9 mouse cellular contexts compared by ENCODE assay signal in genomic region chr16:15194926-15195711, GRCm38 (mm10).
DNase-seq lines count a peak whose midpoint lies in the region; TF ChIP-seq lines count a peak whose summit lies in the region.
"Had no signal": no experiment of that assay in that cellular context is flagged by ENCODE, and none has a peak within 500 bp of the region (broad histone marks: within the 10 kb centered on the region; RNA-seq: fewer than 3 reads in every experiment).

No protein-coding gene starts in this region.

- 0 out of 2 replicates have a peak overlapping the region, but pooled peaks have one; percentile 9 for H3K27ac ChIP-seq in spleen, adult 2 months (ENCODE audit: insufficient read depth, low read length)
- peak overlapping the region; percentile 85 for H3K27ac ChIP-seq in gastrocnemius, adult 2 months
- peak overlapping the region; percentile 86 for H3K27ac ChIP-seq in kidney, adult 2 months (ENCODE audit: insufficient read depth, low read depth, low read length)
- H3K27ac ChIP-seq: liver, embryonic 15.5 days had no signal

- intact Hi-C loops in gastrocnemius, adult 2 months (cut with DNase I): no loop called here

- TF ChIP-seq CTCF in spleen, adult 2 months (IDR thresholded peaks at IDR 0.05; ENCODE audit: extremely low read depth, insufficient read depth, insufficient read length, insufficient replicate concordance): no peak
- no peak for TF ChIP-seq CTCF in gastrocnemius, adult 2 months (IDR thresholded peaks at IDR 0.05)
- no peak for TF ChIP-seq CTCF in kidney, adult 2 months (conservative IDR thresholded peaks at IDR 0.05; ENCODE audit: insufficient read depth, insufficient read length, low read depth, low read length)

- no peak for TF ChIP-seq POLR2A in spleen, adult 2 months (IDR thresholded peaks at IDR 0.05; ENCODE audit: low read depth, low read length)
- TF ChIP-seq POLR2A in kidney, adult 2 months (IDR thresholded peaks at IDR 0.05; ENCODE audit: low read depth, low read length): no peak

- H3K4me3 ChIP-seq in spleen, adult 2 months (ENCODE audit: extremely low read depth, insufficient read depth, insufficient read length): no peak overlapping the region
- H3K4me3 ChIP-seq in gastrocnemius, adult 2 months: peak overlapping the region; percentile 41
- H3K4me3 ChIP-seq in kidney, adult 2 months (ENCODE audit: insufficient read depth, low read depth, low read length): no peak overlapping the region
- H3K4me3 ChIP-seq: liver, embryonic 15.5 days had no signal

- no peaks in the 10 kb centered on the region for H3K27me3 ChIP-seq in spleen, adult 2 months (ENCODE audit: control insufficient read depth, insufficient read depth, low read length)
- H3K27me3 ChIP-seq in kidney, adult 2 months (replicated peaks; ENCODE audit: control insufficient read depth, insufficient read depth, low read length): no peaks in the 10 kb centered on the region
- H3K27me3 ChIP-seq: liver, embryonic 15.5 days had no signal

- H3K36me3 ChIP-seq in spleen, adult 2 months (ENCODE audit: control insufficient read depth, insufficient read depth, low read length): no peaks in the 10 kb centered on the region
- no peaks in the 10 kb centered on the region for H3K36me3 ChIP-seq in kidney, adult 2 months (ENCODE audit: control insufficient read depth, insufficient read depth, low read length)
- H3K36me3 ChIP-seq: liver, embryonic 15.5 days had no signal

- no peaks in the 10 kb centered on the region for H3K4me1 ChIP-seq in spleen, adult 2 months (ENCODE audit: control insufficient read depth, insufficient read depth, insufficient read length)
- peaks cover 4% of the 10 kb centered on the region; the same call in 1 of the 2 replicates for H3K4me1 ChIP-seq in kidney, adult 2 months (ENCODE audit: control insufficient read depth, insufficient read depth, low read length)
- H3K4me1 ChIP-seq: liver, embryonic 15.5 days had no signal

- no peak for DNase-seq in spleen, adult 2 months (ENCODE audit: low read depth in 1 of 2, low spot score in 2 of 2)
- no peak for DNase-seq in spleen, postnatal 14 days (ENCODE audit: low spot score in 2 of 2)
- peak; percentile 56 for DNase-seq in gastrocnemius, adult 2 months
- peak; percentile 89 for DNase-seq in kidney, adult 2 months
- DNase-seq in mesoderm, embryonic 11.5 days (ENCODE audit: low read depth, low spot score): peak; percentile 93
- DNase-seq in MN1 (ENCODE audit: low spot score): no peak
- DNase-seq in urinary bladder, postnatal 25 days (ENCODE audit: low spot score): no peak
- no peak for DNase-seq in c-Kit-positive CD71-positive TER-119-positive erythroid progenitor cells, embryonic 14.5 days (ENCODE audit: low spot score)

- WGBS in spleen, adult 2 months: 67% methylated on average over 6 of the region's 6 CpGs
- WGBS in kidney, adult 2 months: 12% methylated on average over 6 of the region's 6 CpGs

Comparison
In these comparisons a context has a peak if more than half of its experiments do, and no peak if none do; other contexts are left out.
1. DNase-seq: peak in gastrocnemius, adult 2 months (single experiment), kidney, adult 2 months (single experiment) and mesoderm, embryonic 11.5 days (single experiment); none in spleen, adult 2 months (0 of 2), spleen, postnatal 14 days (0 of 2), MN1 (single experiment), urinary bladder, postnatal 25 days (single experiment) and c-Kit-positive CD71-positive TER-119-positive erythroid progenitor cells, embryonic 14.5 days (single experiment).
2. H3K27ac ChIP-seq: peak in every context shown above with its lines; median percentile 86 in kidney, adult 2 months; 85 in gastrocnemius, adult 2 months; 9 in spleen, adult 2 months.